ENCODE assay signal across 24 mouse cellular contexts in the genomic region with DNA sequence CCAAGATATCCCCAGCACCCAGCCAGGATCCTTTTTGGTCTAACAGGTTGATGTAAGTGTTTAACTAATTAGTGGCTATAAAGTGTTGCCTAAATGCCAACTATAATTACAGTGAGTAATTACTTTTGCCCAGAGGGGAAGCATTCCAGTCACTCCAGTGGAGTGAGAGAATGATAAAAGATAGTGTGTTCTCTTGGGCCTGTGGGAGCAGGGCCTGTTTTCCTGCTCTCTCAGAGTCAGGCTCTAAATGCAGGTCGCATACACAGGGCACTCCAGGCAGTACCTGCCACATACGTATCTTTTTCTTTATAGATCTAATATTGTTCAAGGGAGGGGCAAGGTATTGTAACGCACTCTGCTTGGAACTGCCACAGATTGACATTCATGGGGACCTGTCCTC.
"Had no signal": no experiment of that assay in that cellular context is flagged by ENCODE, and none has a peak within 500 bp of the region (broad histone marks: within the 10 kb centered on the region; RNA-seq: fewer than 3 reads in every experiment).

No protein-coding gene starts in this region.

- H3K27ac ChIP-seq: kidney, postnatal 0 days; layer of hippocampus, adult 2 months; limb, embryonic 10.5 days; limb, embryonic 13.5 days; liver, embryonic 12.5 days; liver, embryonic 15.5 days; lung, embryonic 15.5 days; midbrain, embryonic 10.5 days; neural tube, embryonic 12.5 days; stomach, embryonic 15.5 days had no signal

- H3K9ac ChIP-seq: limb, embryonic 13.5 days; liver, embryonic 12.5 days; liver, embryonic 15.5 days; lung, embryonic 15.5 days; neural tube, embryonic 12.5 days; stomach, embryonic 15.5 days had no signal

- H3K36me3 ChIP-seq: limb, embryonic 10.5 days; limb, embryonic 13.5 days; liver, embryonic 12.5 days; liver, embryonic 15.5 days; lung, embryonic 15.5 days; midbrain, embryonic 10.5 days; neural tube, embryonic 12.5 days; stomach, embryonic 15.5 days had no signal

- H3K27me3 ChIP-seq: liver, embryonic 15.5 days; lung, embryonic 15.5 days; neural tube, embryonic 12.5 days; stomach, embryonic 15.5 days had no signal

- DNase-seq: kidney, postnatal 25 days; layer of hippocampus, adult 9-11 months; liver; lung, adult 18-20 months; lung, postnatal 10 days; lung, postnatal 36 days; midbrain, embryonic 14.5 days; retina, postnatal 1 day; right cerebral cortex, postnatal 25 days; spleen, adult 18-20 months; thymus, adult 2 months; thymus, postnatal 14 days; thymus, postnatal 4 days had no signal

- H3K9me3 ChIP-seq: limb, embryonic 10.5 days; limb, embryonic 13.5 days; liver, embryonic 12.5 days; liver, embryonic 15.5 days; lung, embryonic 15.5 days; megakaryocyte, embryonic 14.5 days; midbrain, embryonic 10.5 days; neural tube, embryonic 12.5 days; stomach, embryonic 15.5 days had no signal

- H3K4me1 ChIP-seq: limb, embryonic 13.5 days; neural tube, embryonic 12.5 days; stomach, embryonic 15.5 days had no signal

- ATAC-seq: liver, embryonic 12.5 days had no signal

- H3K4me3 ChIP-seq: layer of hippocampus, adult 2 months; limb, embryonic 10.5 days; limb, embryonic 13.5 days; liver, embryonic 12.5 days; liver, embryonic 15.5 days; lung, embryonic 15.5 days; megakaryocyte, embryonic 14.5 days; midbrain, embryonic 10.5 days; neural tube, embryonic 12.5 days; stomach, embryonic 15.5 days had no signal

- H3K4me2 ChIP-seq: limb, embryonic 13.5 days; liver, embryonic 12.5 days; liver, embryonic 15.5 days; lung, embryonic 15.5 days; neural tube, embryonic 12.5 days; stomach, embryonic 15.5 days had no signal
